Mouse (Mus musculus) limb, embryonic 11.5 days (tissue): ENCODE data around the gene Gm9048. TPM values are rescaled to one million over a fixed set of nuclear protein-coding genes. Genes with fewer than 3 reads are reported as not detected.
"Not testable (repeated sequence)": the region's sequence is repeated elsewhere in the genome, so short reads cannot be mapped to it uniquely, and the experiment has no call there.

Experiments
- ATAC-seq: fragments of 200-750 bp; cut with Nextera tagmentation; 2 replicates; pipeline ENCODE4 v1.8.0; 2017; ENCODE audit warnings: low read depth; ENCODE audit not compliant: insufficient number of reproducible peaks, low FRiP score, low TSS enrichment
- DNase-seq: peaks from one replicate; pipeline ENCODE4 v3.0.0-alpha.2; 2015; ENCODE audit warnings: low spot score
- H3K27ac ChIP-seq: fragments of 300-500 bp; sonication (generic); replicated peaks from 2 replicates; pipeline ENCODE4 v1.5.1; 2014; ENCODE audit warnings: low read depth, mild to moderate bottlenecking, low read length
- H3K27me3 ChIP-seq: fragments of 300-500 bp; sonication (generic); 2 replicates; pipeline ENCODE4 v1.6.1; 2014; ENCODE audit warnings: mild to moderate bottlenecking, low read length, mixed read lengths; ENCODE audit not compliant: control insufficient read depth, insufficient read depth
- H3K36me3 ChIP-seq: fragments of 300-500 bp; sonication (generic); 2 replicates; pipeline ENCODE4 v1.6.1; 2014; ENCODE audit warnings: mild to moderate bottlenecking, low read length, moderate library complexity, mixed read lengths; ENCODE audit not compliant: control insufficient read depth, insufficient read depth
- H3K4me1 ChIP-seq: fragments of 300-500 bp; sonication (generic); 2 replicates; pipeline ENCODE4 v1.6.1; 2014; ENCODE audit warnings: low read length, mixed read lengths; ENCODE audit not compliant: control insufficient read depth, insufficient read depth
- H3K4me2 ChIP-seq: fragments of 300-500 bp; sonication (generic); 2 replicates; pipeline ENCODE4 v1.6.1; 2014; ENCODE audit warnings: low read depth, mild to moderate bottlenecking, moderate library complexity; ENCODE audit not compliant: severe bottlenecking
- H3K4me3 ChIP-seq: fragments of 300-500 bp; sonication (generic); 2 replicates; pipeline ENCODE4 v1.5.1; 2014; ENCODE audit warnings: low read depth, low read length
- H3K9ac ChIP-seq: fragments of 300-500 bp; sonication (generic); 2 replicates; pipeline ENCODE4 v1.6.1; 2014; ENCODE audit warnings: mild to moderate bottlenecking, low read length
- H3K9me3 ChIP-seq: fragments of 300-500 bp; sonication (generic); 2 replicates; pipeline ENCODE4 v1.6.1; 2016; ENCODE audit warnings: low read length; ENCODE audit not compliant: control insufficient read depth
- WGBS: fragments of 180-500 bp; shearing (Covaris S2); extraction: QIAGEN DNeasy Blood & Tissue Kit; methylation state at CpG from one replicate; pipeline ENCODE4 v1.1.7; 2014; 5-methylcytosine and 5-hydroxymethylcytosine counted together
- polyA plus RNA-seq: library from polyadenylated mRNA; unstranded; fragments of >200 nt; fragmentation: Nextera tagmentation; extraction: Ambion mirVana; gene quantifications from 2 replicates; pipeline ENCODE4 v1.2.1, GENCODE M21; 2014

Gene Gm9048
- polyA plus RNA-seq, 1 experiment from 2014 or later: not detected

DNA sequence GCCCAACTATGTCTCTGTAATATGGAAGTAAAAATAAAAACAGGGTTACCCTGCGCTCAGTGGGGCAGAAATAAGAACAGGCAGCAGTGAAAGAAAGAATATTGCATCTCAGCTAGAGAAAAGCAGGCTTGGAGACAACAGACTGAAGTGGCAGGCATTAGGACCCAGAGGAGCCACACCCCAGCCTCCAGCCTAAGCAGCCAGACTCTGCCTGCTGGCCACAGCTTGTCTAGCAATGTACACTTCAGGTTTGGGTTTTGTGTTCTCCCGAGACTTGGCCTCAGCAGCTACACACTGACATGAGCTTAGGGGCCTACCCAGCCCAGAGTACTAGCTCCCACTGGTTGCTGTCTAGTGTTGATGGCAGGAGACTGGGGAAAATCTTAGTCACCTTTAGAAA, 46.3 kb downstream of the Gm9048 start:
- H3K36me3 ChIP-seq, H3K9ac ChIP-seq, H3K9me3 ChIP-seq, H3K4me1 ChIP-seq, H3K27ac ChIP-seq, ATAC-seq, H3K27me3 ChIP-seq, H3K4me3 ChIP-seq, H3K4me2 ChIP-seq: not testable (repeated sequence)
- peak; percentile 22 for DNase-seq
- 44% methylated on average over 2 of the region's 2 CpGs for WGBS

Other genes starting within 250 kb of the Gm9048 start
- 58.7 and 64.2 TPM in 2 replicates for gene Mdm1, start 206.9 kb downstream of the Gm9048 start, polyA plus RNA-seq
- gene Il22, start 143.7 kb downstream of the Gm9048 start, polyA plus RNA-seq: 0.23 TPM in 1 of 2 replicates, not detected in the other
- gene Gm32717, start 107.9 kb downstream of the Gm9048 start, polyA plus RNA-seq: 0.10 TPM in 1 of 2 replicates, not detected in the other
- gene Gm32802, start 90.0 kb downstream of the Gm9048 start, polyA plus RNA-seq: 0.10 TPM in 1 of 2 replicates, not detected in the other
- gene Iltifb, start 53.6 kb downstream of the Gm9048 start, polyA plus RNA-seq: not detected in 2 replicates
- 0.09 TPM in 1 of 2 replicates, not detected in the other for gene Gm9040, start 21.7 kb downstream of the Gm9048 start, polyA plus RNA-seq
- 0.09 TPM in 1 of 2 replicates, not detected in the other for gene Gm9044, start 16.3 kb downstream of the Gm9048 start, polyA plus RNA-seq
- gene Gm9045, start 10.8 kb downstream of the Gm9048 start, polyA plus RNA-seq: not detected in 2 replicates
- not detected in 2 replicates for gene Gm9046, start 5.4 kb downstream of the Gm9048 start, polyA plus RNA-seq
- not detected in 2 replicates for gene Gm9049, start 5.4 kb upstream of the Gm9048 start, polyA plus RNA-seq
- gene Ifng, start 92.4 kb upstream of the Gm9048 start, polyA plus RNA-seq: not detected in 2 replicates